Mouse (Mus musculus) liver, embryonic 12.5 days (tissue): ENCODE results near the gene Kcnmb1. TPM values are rescaled to one million over a fixed set of nuclear protein-coding genes. Genes with fewer than 3 reads are reported as not detected.

Experiments used
- ATAC-seq: fragments of 200-750 bp; cut with Nextera tagmentation; 2 replicates; pipeline ENCODE4 v1.8.0; 2017; ENCODE audit warnings: moderate number of reproducible peaks, mild to moderate bottlenecking, moderate library complexity
- H3K27ac ChIP-seq: fragments of 300-500 bp; sonication (generic); 2 replicates; pipeline ENCODE4 v1.5.1; 2016; ENCODE audit warnings: mild to moderate bottlenecking
- H3K27me3 ChIP-seq: fragments of 300-500 bp; sonication (generic); replicated peaks from 2 replicates; pipeline ENCODE4 v1.6.1; 2016; ENCODE audit warnings: mild to moderate bottlenecking, moderate library complexity
- H3K36me3 ChIP-seq: fragments of 300-500 bp; sonication (generic); 2 replicates; pipeline ENCODE4 v1.6.1; 2016; ENCODE audit warnings: mild to moderate bottlenecking, moderate library complexity
- H3K4me1 ChIP-seq: fragments of 300-500 bp; sonication (generic); 2 replicates; pipeline ENCODE4 v1.6.1; 2016
- H3K4me2 ChIP-seq: fragments of 300-500 bp; sonication (generic); 2 replicates; pipeline ENCODE4 v1.6.1; 2016; ENCODE audit warnings: mild to moderate bottlenecking, moderate library complexity
- H3K4me3 ChIP-seq: fragments of 300-500 bp; sonication (generic); 2 replicates; pipeline ENCODE4 v1.5.1; 2016; ENCODE audit warnings: mild to moderate bottlenecking, moderate library complexity
- H3K9ac ChIP-seq: fragments of 300-500 bp; sonication (generic); 2 replicates; pipeline ENCODE4 v1.6.1; 2016; ENCODE audit warnings: mild to moderate bottlenecking, moderate library complexity
- H3K9me3 ChIP-seq: fragments of 300-500 bp; sonication (generic); replicated peaks from 2 replicates; pipeline ENCODE4 v1.6.1; 2016; ENCODE audit warnings: mild to moderate bottlenecking, moderate library complexity
- WGBS: fragments of 180-500 bp; shearing (Covaris S2); methylation state at CpG from one replicate; pipeline ENCODE4 v1.1.7; 2016; ENCODE audit not compliant: insufficient replicate concordance; 5-methylcytosine and 5-hydroxymethylcytosine counted together
- polyA plus RNA-seq: library from polyadenylated mRNA; unstranded; fragments of >200 nt; fragmentation: Nextera tagmentation; extraction: Ambion mirVana; gene quantifications from 2 replicates; pipeline ENCODE4 v1.2.1, GENCODE M21; 2016

The Kcnmb1 gene
- polyA plus RNA-seq, 1 experiment from 2014 or later = 0.18 TPM

DNA sequence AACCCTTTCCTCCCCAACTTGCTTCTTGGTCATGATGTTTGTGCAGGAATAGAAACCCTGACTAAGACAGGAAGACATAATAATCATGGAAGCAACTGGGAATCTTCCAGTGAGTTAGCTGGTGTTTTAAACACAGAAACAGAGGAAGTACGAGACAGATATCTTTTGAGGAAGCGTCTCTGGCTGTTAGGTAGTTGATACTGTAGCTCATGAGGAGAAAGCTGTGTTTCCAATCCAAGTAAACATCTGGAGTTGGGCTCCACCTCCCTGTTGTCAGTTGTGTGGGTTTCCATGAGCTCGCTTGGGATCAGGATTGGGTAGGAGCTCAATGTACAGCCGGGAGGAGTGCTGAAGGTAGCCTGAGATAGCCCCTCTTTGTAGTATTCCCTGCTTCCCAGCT, 16.3 kb upstream of the Kcnmb1 start:
- WGBS = 22% methylated on average over 4 of the region's 4 CpGs
- H3K4me3 ChIP-seq = no peak overlapping the region
- no peaks in the 10 kb centered on the region for H3K27me3 ChIP-seq
- H3K4me2 ChIP-seq = no peak overlapping the region
- no peak overlapping the region for H3K9ac ChIP-seq
- no peaks in the 10 kb centered on the region for H3K4me1 ChIP-seq
- no peaks in the 10 kb centered on the region for H3K9me3 ChIP-seq
- no peaks in the 10 kb centered on the region for H3K36me3 ChIP-seq
- ATAC-seq = no peak
- H3K27ac ChIP-seq = no peak overlapping the region

DNA sequence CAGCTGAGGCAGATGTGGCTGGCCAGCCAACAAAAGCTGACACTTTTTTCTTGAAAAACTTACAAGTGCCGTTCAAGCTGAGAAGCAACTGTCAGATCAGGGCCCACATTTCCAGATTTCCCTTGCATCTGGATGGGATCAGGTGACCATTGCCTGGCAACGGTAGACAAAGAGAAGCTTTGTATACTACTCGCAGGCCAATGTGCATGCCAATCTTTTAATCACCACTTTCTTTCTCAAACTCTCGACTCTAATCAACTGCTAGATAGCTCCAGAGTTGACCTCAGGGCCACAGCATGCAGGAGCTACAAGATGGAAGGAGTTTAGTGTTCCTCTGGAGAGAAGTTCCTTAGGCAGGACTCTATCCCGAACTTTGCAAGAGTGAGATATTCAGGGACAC, 11.7 kb upstream of the Kcnmb1 start:
- no peaks in the 10 kb centered on the region for H3K9me3 ChIP-seq
- 67% methylated on average over 5 of the region's 5 CpGs for WGBS
- ATAC-seq = no peak
- H3K9ac ChIP-seq = no peak overlapping the region
- H3K27me3 ChIP-seq = peaks cover 9% of the 10 kb centered on the region
- no peaks in the 10 kb centered on the region for H3K36me3 ChIP-seq
- H3K4me2 ChIP-seq = no peak overlapping the region
- H3K4me1 ChIP-seq = no peaks in the 10 kb centered on the region
- no peak overlapping the region for H3K4me3 ChIP-seq
- H3K27ac ChIP-seq = no peak overlapping the region

DNA sequence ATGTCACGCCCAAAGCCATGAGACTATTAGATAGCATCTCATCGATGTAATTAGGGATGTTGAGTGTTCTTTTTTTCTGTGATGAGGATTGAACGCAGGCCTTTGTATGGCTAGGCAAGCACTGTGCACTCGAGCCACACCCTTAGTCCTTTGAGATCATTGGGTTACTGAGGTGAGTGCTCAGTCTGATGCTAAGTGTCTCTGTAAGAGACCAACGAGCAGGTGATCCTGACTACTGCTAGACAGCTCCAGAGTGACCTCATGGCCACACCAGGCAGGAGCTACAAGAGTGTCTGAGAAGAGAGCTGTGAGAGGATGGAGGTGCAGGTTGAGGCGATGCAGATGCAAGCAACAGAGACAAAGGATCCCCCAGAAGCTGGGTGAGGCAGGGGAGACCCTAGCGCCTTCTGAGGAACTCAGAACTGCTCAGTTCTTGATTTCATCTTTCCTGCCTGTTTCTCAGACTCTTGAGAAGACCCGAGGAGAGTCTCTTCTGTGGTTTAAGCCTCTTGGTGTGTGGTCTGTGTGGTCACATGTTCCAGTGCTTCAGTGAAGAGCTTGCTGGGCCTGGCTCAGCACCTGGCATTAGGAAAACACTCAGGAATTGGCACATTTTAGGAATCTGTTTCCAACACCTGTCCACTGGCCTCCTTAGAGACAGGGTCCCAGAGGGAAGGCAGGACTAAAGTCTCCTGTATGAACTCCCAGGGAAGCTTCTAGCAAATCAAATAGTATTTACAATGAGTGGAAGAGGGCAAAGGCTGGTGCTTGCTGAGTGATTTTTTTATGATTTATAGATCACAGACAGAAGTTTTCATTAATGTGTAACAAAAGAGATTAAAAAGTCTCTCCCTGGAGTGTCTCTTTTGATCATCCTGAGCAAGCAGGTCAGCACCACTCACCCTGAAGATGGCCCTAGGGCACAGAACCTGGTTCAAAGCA, 10.9 kb upstream of the Kcnmb1 start:
- ATAC-seq = no peak
- H3K27me3 ChIP-seq = peaks cover 14% of the 10 kb centered on the region
- WGBS = 55% methylated on average over 8 of the region's 8 CpGs
- no peak overlapping the region for H3K9ac ChIP-seq
- H3K27ac ChIP-seq = no peak overlapping the region
- no peak overlapping the region for H3K4me3 ChIP-seq
- no peaks in the 10 kb centered on the region for H3K9me3 ChIP-seq
- H3K36me3 ChIP-seq = no peaks in the 10 kb centered on the region
- H3K4me2 ChIP-seq = no peak overlapping the region
- no peaks in the 10 kb centered on the region for H3K4me1 ChIP-seq

DNA sequence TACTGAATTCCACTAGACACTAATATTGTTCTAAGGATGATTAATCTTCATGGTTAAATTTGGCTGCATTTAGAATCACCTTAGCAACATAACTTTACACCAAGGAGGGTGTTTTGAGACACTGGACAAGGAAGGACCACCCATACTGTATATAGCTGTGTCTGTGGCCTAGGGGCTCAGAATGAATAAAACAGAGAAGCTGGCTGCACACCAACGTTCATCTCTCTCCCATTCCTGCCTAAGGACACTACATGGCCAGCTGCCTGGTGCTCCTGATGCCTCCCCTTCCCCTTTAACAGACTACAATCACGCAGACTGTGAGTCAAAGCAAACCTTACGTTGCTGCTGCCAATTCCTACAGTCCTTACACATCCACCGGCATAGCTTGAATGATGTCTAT, 6.8 kb upstream of the Kcnmb1 start:
- Histone ChIP-seq H3K9me3 (no peaks in the 10 kb centered on the region), H3K27ac (no peak overlapping the region), H3K4me3 (no peak overlapping the region), H3K27me3 (peaks cover 14% of the 10 kb centered on the region), H3K36me3 (no peaks in the 10 kb centered on the region), H3K4me1 (no peaks in the 10 kb centered on the region), H3K4me2 (no peak overlapping the region), H3K9ac (no peak overlapping the region)
- 62% methylated on average over 4 of the region's 4 CpGs for WGBS
- ATAC-seq = no peak

DNA sequence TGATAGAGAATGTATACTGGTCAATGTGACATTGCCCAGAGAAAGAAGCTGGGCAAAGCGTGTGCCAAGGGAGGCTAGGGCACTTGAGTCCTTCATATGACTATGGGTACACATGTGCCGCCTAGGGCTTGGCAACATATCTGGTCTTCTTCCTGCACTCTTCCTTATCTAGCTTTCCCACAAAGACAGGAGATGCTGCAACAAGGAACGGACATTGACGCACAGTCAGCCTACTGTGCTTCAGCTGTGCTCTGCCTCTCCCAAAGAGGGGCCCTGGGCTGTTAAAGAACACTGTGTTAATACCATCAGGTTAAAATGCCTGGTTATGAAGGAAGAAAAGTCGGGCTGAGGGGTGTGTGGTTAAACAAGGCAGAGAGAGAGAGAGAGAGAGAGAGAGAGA, 6.2 kb upstream of the Kcnmb1 start:
- no peak overlapping the region for H3K9ac ChIP-seq
- ATAC-seq = no peak

DNA sequence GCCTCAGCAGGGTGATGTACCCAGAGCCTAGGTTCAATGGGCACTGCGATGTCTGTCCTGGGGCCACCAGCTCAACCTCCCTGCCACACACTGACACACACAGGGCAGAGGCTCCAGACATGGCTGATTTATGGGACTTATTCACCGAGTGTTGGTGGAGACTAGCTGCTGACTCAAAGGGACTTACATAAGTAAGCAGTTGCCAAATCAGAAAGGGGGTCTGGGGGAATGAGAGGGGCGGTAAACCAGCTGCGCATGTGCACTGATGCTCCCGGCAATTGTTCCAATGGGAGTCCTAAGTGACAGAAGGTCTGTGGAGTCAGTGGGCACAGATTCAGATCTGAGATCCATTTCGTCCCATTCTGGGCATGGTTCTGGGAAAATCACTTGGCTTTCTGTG, 5.2 kb upstream of the Kcnmb1 start:
- Histone ChIP-seq H3K36me3 (no peaks in the 10 kb centered on the region), H3K4me1 (no peaks in the 10 kb centered on the region), H3K9me3 (no peaks in the 10 kb centered on the region), H3K4me2 (no peak overlapping the region), H3K27me3 (peaks cover 14% of the 10 kb centered on the region), H3K27ac (no peak overlapping the region), H3K4me3 (no peak overlapping the region), H3K9ac (no peak overlapping the region)
- ATAC-seq = no peak
- 73% methylated on average over 6 of the region's 6 CpGs for WGBS

More for the DNA sequence above, 6.2 kb upstream of the Kcnmb1 start:
- no peak overlapping the region for H3K4me2 ChIP-seq
- H3K27ac ChIP-seq = no peak overlapping the region
- WGBS = 42% methylated on average over 5 of the region's 5 CpGs
- H3K4me3 ChIP-seq = no peak overlapping the region
- peaks cover 14% of the 10 kb centered on the region for H3K27me3 ChIP-seq
- H3K4me1 ChIP-seq = no peaks in the 10 kb centered on the region
- H3K36me3 ChIP-seq = no peaks in the 10 kb centered on the region
- H3K9me3 ChIP-seq = no peaks in the 10 kb centered on the region

DNA sequence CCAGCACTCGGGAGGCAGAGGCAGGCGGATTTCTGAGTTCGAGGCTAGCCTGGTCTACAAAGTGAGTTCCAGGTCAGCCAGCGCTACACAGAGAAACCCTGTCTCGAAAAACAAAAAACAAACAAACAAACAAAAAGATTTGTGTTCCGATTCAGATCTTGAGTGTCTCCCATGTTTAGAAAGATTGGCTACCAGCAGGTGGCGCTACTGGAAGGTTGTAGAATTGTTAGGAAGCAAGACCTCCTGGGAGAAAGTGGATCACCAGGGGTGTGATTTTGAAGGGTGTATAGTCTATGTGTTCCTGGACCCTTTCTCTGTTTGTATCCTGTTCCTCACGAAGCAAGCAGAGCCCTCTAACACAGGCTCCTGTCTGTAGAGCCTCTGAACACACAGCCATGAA, 4.1 kb upstream of the Kcnmb1 start:
- Histone ChIP-seq H3K4me2 (no peak overlapping the region), H3K4me3 (no peak overlapping the region), H3K4me1 (no peaks in the 10 kb centered on the region), H3K36me3 (no peaks in the 10 kb centered on the region), H3K9me3 (no peaks in the 10 kb centered on the region), H3K9ac (no peak overlapping the region), H3K27me3 (peaks cover 14% of the 10 kb centered on the region), H3K27ac (no peak overlapping the region)
- WGBS = 50% methylated on average over 8 of the region's 8 CpGs
- no peak for ATAC-seq

DNA sequence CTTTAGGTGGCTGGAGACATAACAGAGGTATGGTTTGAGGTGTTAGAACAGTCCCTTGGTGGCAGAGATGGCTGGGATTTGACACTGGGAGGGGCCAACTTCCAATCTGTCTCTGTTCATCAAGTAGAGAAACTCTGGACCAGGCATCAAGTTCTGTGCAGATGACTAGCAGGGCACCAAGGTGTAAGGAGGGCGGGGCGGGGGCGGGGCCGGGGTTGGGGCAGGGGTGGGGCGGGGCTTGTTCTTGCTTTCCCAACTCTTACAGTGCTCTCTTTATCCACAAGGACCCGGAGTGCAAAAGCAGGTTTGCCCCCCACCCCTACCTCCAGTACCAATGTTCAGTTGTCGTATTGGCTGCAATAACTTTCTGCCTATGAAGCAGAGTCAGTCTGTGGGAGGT, 635 bp upstream of the Kcnmb1 start:
- no peaks in the 10 kb centered on the region for H3K4me1 ChIP-seq
- 28% methylated on average over 7 of the region's 7 CpGs for WGBS
- H3K27me3 ChIP-seq = no peaks in the 10 kb centered on the region
- no peak overlapping the region for H3K4me2 ChIP-seq
- no peaks in the 10 kb centered on the region for H3K9me3 ChIP-seq
- no peak for ATAC-seq
- H3K27ac ChIP-seq = no peak overlapping the region
- no peak overlapping the region for H3K4me3 ChIP-seq
- no peak overlapping the region for H3K9ac ChIP-seq
- no peaks in the 10 kb centered on the region for H3K36me3 ChIP-seq

- Histone ChIP-seq H3K4me2 (no peak overlapping the region), H3K9me3 (no peaks in the 10 kb centered on the region), H3K36me3 (no peaks in the 10 kb centered on the region), H3K4me1 (0 out of 2 replicates have a peak, but pooled peaks cover 6% of the 10 kb centered on the region), H3K27me3 (no peaks in the 10 kb centered on the region), H3K27ac (no peak overlapping the region), H3K4me3 (no peak overlapping the region), H3K9ac (no peak overlapping the region)
- WGBS = 20% methylated on average over 2 of the region's 2 CpGs
- ATAC-seq = no peak
Measured at GRCm38 (mm10) chr11:33965380-33965779, 2.6 kb downstream of the Kcnmb1 start.

DNA sequence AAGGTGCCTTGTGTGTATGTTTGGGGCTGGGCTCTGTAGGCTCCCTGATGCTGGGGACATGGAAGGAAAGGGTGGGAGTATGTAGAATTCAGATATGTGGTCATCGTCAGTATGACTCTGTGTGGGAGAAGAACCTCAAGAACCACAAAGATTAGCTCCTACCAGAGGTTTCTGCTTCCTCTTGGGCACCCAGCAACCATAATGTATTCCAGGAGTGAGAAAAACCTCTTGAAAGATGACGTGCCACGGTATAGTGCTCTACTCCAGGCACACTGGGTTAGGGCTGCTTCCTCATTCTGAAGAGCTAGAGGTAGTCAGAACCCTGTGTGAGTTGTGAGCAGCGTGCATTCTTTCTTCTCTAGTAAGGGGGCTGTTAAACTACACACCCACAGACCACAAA, 4.9 kb downstream of the Kcnmb1 start:
- 20% methylated on average over 4 of the region's 4 CpGs for WGBS
- no peaks in the 10 kb centered on the region for H3K27me3 ChIP-seq

GRCm38 (mm10) chr11:33969199-33969598, 6.4 kb downstream of the Kcnmb1 start:
- Histone ChIP-seq H3K4me2 (no peak overlapping the region), H3K4me1 (0 out of 2 replicates have a peak, but pooled peaks cover 6% of the 10 kb centered on the region), H3K4me3 (no peak overlapping the region), H3K9me3 (no peaks in the 10 kb centered on the region), H3K9ac (no peak overlapping the region), H3K27me3 (no peaks in the 10 kb centered on the region), H3K36me3 (no peaks in the 10 kb centered on the region), H3K27ac (no peak overlapping the region)
- 50% methylated on average over 3 of the region's 3 CpGs for WGBS
- no peak for ATAC-seq

More for the DNA sequence above, 4.9 kb downstream of the Kcnmb1 start:
- no peak overlapping the region for H3K4me3 ChIP-seq
- H3K4me2 ChIP-seq = no peak overlapping the region
- H3K4me1 ChIP-seq = 0 out of 2 replicates have a peak, but pooled peaks cover 6% of the 10 kb centered on the region
- H3K9ac ChIP-seq = no peak overlapping the region
- no peak overlapping the region for H3K27ac ChIP-seq
- no peaks in the 10 kb centered on the region for H3K9me3 ChIP-seq
- no peak for ATAC-seq
- no peaks in the 10 kb centered on the region for H3K36me3 ChIP-seq

GRCm38 (mm10) chr11:33972114-33972513, 9.3 kb downstream of the Kcnmb1 start:
- Histone ChIP-seq H3K4me1 (0 out of 2 replicates have a peak, but pooled peaks cover 6% of the 10 kb centered on the region), H3K4me2 (no peak overlapping the region), H3K36me3 (no peaks in the 10 kb centered on the region), H3K27ac (no peak overlapping the region), H3K9me3 (no peaks in the 10 kb centered on the region), H3K4me3 (no peak overlapping the region), H3K9ac (no peak overlapping the region), H3K27me3 (no peaks in the 10 kb centered on the region)
- ATAC-seq = no peak
- 65% methylated on average over 7 of the region's 7 CpGs for WGBS
